Mouse (Mus musculus) neutrophil, adult 83 days (primary cell): ENCODE measurements around the gene Clba1. TPM values are rescaled to one million over a fixed set of nuclear protein-coding genes. Genes with fewer than 3 reads are reported as not detected.

Source experiments
- total RNA-seq, 2 experiments: library from RNA; stranded (reverse); gene quantifications; one replicate each; pipeline ENCODE4 v1.2.4; 2023

Clba1 gene
- total RNA-seq: 1 to 10 TPM in 1 of 2 experiments, under 1 TPM in 1; 0.68 to 1.1 TPM

GRCm38 (mm10) chr12:112808587-112809364, at the start of gene Clba1:
Gene Clba1, plus strand, starts transcription at chr12:112808937.

GRCm38 (mm10) chr12:112760154-112760926, 48.4 kb upstream of the Clba1 start, which contains the start of gene Pld4:
Gene Pld4, plus strand, starts transcription at chr12:112760655.

GRCm38 (mm10) chr12:112801864-112802846, 6.6 kb upstream of the Clba1 start, which contains the start of gene Ahnak2:
Gene Ahnak2, minus strand, starts transcription at chr12:112802657.

GRCm38 (mm10) chr12:112829244-112829864, 20.6 kb downstream of the Clba1 start, which contains the start of gene Cdca4:
Gene Cdca4, minus strand, starts transcription at chr12:112829423.

Other genes with a start within 250 kb of the Clba1 start
- 10 to 100 TPM; 35.9 to 45.7 TPM for gene Inf2, start 220.2 kb upstream of the Clba1 start, total RNA-seq
- 10 to 100 TPM; 69.9 to 88.9 TPM for gene Adssl1, start 188.9 kb upstream of the Clba1 start, total RNA-seq
- gene Siva1, start 164.3 kb upstream of the Clba1 start, total RNA-seq: 10 to 100 TPM; 40.1 to 50.2 TPM
- 100 to 1,000 TPM; 161 to 182 TPM for gene Akt1, start 134.1 kb upstream of the Clba1 start, total RNA-seq
- 10 to 100 TPM; 17.9 to 19.4 TPM for gene Zbtb42, start 130.1 kb upstream of the Clba1 start, total RNA-seq
- gene Cep170b, start 88.5 kb upstream of the Clba1 start, total RNA-seq: under 1 TPM; 0.24 to 0.62 TPM
- gene Pld4, start 48.3 kb upstream of the Clba1 start, total RNA-seq: 100 to 1,000 TPM; 273 to 300 TPM
- under 1 TPM; 0.37 to 0.79 TPM for gene Ahnak2, start 6.3 kb upstream of the Clba1 start, total RNA-seq
- gene Cdca4, start 20.5 kb downstream of the Clba1 start, total RNA-seq: 10 to 100 TPM; 35.1 to 38.5 TPM
- gene Gpr132, start 59.3 kb downstream of the Clba1 start, total RNA-seq: 10 to 100 TPM; 21.7 to 22.3 TPM
- under 1 TPM; 0.26 to 0.90 TPM for gene Jag2, start 120.8 kb downstream of the Clba1 start, total RNA-seq
- gene Nudt14, start 133.2 kb downstream of the Clba1 start, total RNA-seq: 1 to 10 TPM; 6.9 to 8.8 TPM
- gene Btbd6, start 167.5 kb downstream of the Clba1 start, total RNA-seq: 1 to 10 TPM; 3.4 to 5.5 TPM
- gene Brf1, start 191.8 kb downstream of the Clba1 start, total RNA-seq: 10 to 100 TPM; 62.7 to 67.4 TPM
- 10 to 100 TPM; 60.4 to 61.1 TPM for gene Pacs2, start 205.6 kb downstream of the Clba1 start, total RNA-seq